Mouse (Mus musculus): ENCODE data around the gene Foxl2. TPM values are rescaled to one million over a fixed set of nuclear protein-coding genes. Genes with fewer than 3 reads are reported as not detected.

Gene Foxl2
- polyA plus RNA-seq, 1 experiment from 2014 or later = not detected

GRCm38 (mm10) chr9:98974898-98975297 lies 19.8 kb downstream of the Foxl2 start:
- Histone ChIP-seq H3K4me2 (no peak overlapping the region), H3K4me3 (ENCODE audit: low read depth, low read length) (no peak overlapping the region), H3K9me3 (replicated peaks; ENCODE audit: control insufficient read depth, low read length) (no peaks in the 10 kb centered on the region), H3K36me3 (ENCODE audit: control insufficient read depth, insufficient read depth, low read length) (no peaks in the 10 kb centered on the region), H3K27me3 (ENCODE audit: control insufficient read depth, insufficient read depth, low read length) (peaks cover 61% of the 10 kb centered on the region), H3K4me1 (ENCODE audit: control insufficient read depth, insufficient read depth, low read length) (no peaks in the 10 kb centered on the region), H3K27ac (ENCODE audit: low read depth, low read length) (no peak overlapping the region), H3K9ac (ENCODE audit: low read depth, low read length) (no peak overlapping the region)
- no peak for ATAC-seq (replicated peaks; ENCODE audit: insufficient number of reproducible peaks, low FRiP score, low TSS enrichment)
- 36% methylated on average over 2 of the region's 2 CpGs for WGBS (ENCODE audit: insufficient replicate concordance)

DNA sequence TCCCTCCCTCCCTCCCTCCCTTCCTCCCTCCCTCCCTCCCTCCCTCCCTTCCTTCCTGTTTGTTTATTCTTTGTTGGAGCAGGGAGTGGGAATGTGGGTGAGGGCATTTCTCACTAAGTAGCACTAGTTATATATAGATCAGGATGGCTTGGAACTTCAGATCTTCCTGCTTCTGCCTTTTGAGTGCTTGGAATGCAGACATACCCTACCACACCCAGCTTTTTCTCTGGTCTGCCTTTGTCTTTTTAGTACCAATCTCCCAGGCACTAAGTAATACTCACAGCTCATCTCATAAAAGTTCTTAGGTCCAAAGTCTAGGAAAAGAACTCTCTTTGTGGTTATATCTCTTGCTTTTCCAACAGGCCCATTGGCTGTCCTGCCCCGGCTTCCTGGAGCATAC lies 21.0 kb downstream of the Foxl2 start:
- Histone ChIP-seq H3K9me3 (replicated peaks; ENCODE audit: control insufficient read depth, low read length) (no peaks in the 10 kb centered on the region), H3K27ac (ENCODE audit: low read depth, low read length) (no peak overlapping the region), H3K4me1 (ENCODE audit: control insufficient read depth, insufficient read depth, low read length) (no peaks in the 10 kb centered on the region), H3K4me2 (no peak overlapping the region), H3K27me3 (ENCODE audit: control insufficient read depth, insufficient read depth, low read length) (peaks cover 49% of the 10 kb centered on the region), H3K9ac (ENCODE audit: low read depth, low read length) (no peak overlapping the region), H3K4me3 (ENCODE audit: low read depth, low read length) (no peak overlapping the region), H3K36me3 (ENCODE audit: control insufficient read depth, insufficient read depth, low read length) (no peaks in the 10 kb centered on the region)
- ATAC-seq (replicated peaks; ENCODE audit: insufficient number of reproducible peaks, low FRiP score, low TSS enrichment) = no peak
- WGBS (ENCODE audit: insufficient replicate concordance) = 82% methylated on average over 1 of the region's 1 CpGs

- H3K9me3 ChIP-seq (replicated peaks; ENCODE audit: control insufficient read depth, low read length) = no peaks in the 10 kb centered on the region
- no peak for ATAC-seq (replicated peaks; ENCODE audit: insufficient number of reproducible peaks, low FRiP score, low TSS enrichment)
- H3K4me1 ChIP-seq (ENCODE audit: control insufficient read depth, insufficient read depth, low read length) = no peaks in the 10 kb centered on the region
- WGBS (ENCODE audit: insufficient replicate concordance) = 44% methylated on average over 5 of the region's 5 CpGs
- H3K4me3 ChIP-seq (ENCODE audit: low read depth, low read length) = no peak overlapping the region
- H3K4me2 ChIP-seq = no peak overlapping the region
- no peaks in the 10 kb centered on the region for H3K36me3 ChIP-seq (ENCODE audit: control insufficient read depth, insufficient read depth, low read length)
- peaks cover 45% of the 10 kb centered on the region for H3K27me3 ChIP-seq (ENCODE audit: control insufficient read depth, insufficient read depth, low read length)
- no peak overlapping the region for H3K27ac ChIP-seq (ENCODE audit: low read depth, low read length)
- H3K9ac ChIP-seq (ENCODE audit: low read depth, low read length) = no peak overlapping the region
Observed at GRCm38 (mm10) chr9:98976520-98976919, 21.4 kb downstream of the Foxl2 start.

DNA sequence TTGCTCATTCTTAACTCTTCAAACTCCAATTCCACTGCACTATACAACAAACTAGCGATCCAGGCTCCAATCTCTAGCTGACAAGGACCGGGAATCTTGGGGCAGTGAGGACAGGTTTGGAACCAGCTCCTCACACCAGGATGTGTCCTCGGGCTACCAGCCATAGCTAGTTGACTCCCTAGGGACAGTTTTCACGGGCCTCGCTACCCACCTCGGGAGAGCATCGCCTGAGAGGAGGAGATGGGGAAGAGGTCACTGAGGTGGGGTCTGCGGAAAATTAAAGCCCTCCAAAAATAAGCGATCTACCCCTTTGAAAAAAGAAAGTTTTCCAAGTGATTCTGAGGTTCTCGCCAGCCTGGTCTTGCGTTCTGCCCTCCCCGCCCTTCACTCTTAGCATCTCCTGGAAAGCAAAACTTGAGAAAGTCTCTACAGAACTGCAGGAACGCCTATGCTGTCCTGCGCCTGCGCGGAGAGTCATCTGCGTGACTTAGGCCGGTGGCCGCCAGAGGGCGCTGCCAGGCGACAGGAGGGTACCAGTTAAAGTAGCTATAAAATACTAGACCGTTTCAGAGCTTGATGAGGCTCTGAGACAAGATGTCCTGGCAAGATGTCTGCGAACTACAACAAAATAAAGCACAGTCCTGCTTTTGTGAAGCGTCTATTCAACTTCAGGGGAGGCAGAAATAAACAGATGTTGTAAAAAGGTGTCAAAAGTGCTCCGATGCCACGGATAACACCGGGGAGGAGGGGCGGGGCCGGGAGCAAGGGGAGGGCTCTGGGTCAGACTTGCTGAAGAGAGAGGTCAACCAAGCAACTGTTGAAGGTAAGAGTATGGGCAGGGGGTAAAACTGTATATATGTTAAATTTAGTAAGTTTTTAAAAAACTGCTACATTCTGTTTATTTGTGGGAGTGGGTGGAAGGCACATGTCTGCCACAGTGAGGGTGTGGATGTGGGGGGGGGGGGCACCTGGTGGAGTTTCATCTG lies 24.6 kb downstream of the Foxl2 start:
- peaks cover 21% of the 10 kb centered on the region for H3K27me3 ChIP-seq (ENCODE audit: control insufficient read depth, insufficient read depth, low read length)
- peak overlapping the region; percentile 56 for H3K4me2 ChIP-seq
- H3K27ac ChIP-seq (ENCODE audit: low read depth, low read length) = no peak overlapping the region
- WGBS (ENCODE audit: insufficient replicate concordance) = 6% methylated on average over 29 of the region's 29 CpGs
- H3K36me3 ChIP-seq (ENCODE audit: control insufficient read depth, insufficient read depth, low read length) = no peaks in the 10 kb centered on the region
- H3K9ac ChIP-seq (ENCODE audit: low read depth, low read length) = no peak overlapping the region
- no peak for ATAC-seq (replicated peaks; ENCODE audit: insufficient number of reproducible peaks, low FRiP score, low TSS enrichment)
- peak overlapping the region; percentile 35 for H3K4me3 ChIP-seq (ENCODE audit: low read depth, low read length)
- H3K4me1 ChIP-seq (ENCODE audit: control insufficient read depth, insufficient read depth, low read length) = no peaks in the 10 kb centered on the region
- H3K9me3 ChIP-seq (replicated peaks; ENCODE audit: control insufficient read depth, low read length) = no peaks in the 10 kb centered on the region

- no peaks in the 10 kb centered on the region for H3K36me3 ChIP-seq (ENCODE audit: control insufficient read depth, insufficient read depth, low read length)
- H3K9me3 ChIP-seq (replicated peaks; ENCODE audit: control insufficient read depth, low read length) = no peaks in the 10 kb centered on the region
- peak within 1 kb of the TSS; percentile 84 for H3K4me3 ChIP-seq (ENCODE audit: low read depth, low read length)
- H3K27me3 ChIP-seq (ENCODE audit: control insufficient read depth, insufficient read depth, low read length) = 0 out of 2 replicates have a peak, but pooled peaks cover 4% of the 10 kb centered on the region
- H3K4me1 ChIP-seq (ENCODE audit: control insufficient read depth, insufficient read depth, low read length) = 0 out of 2 replicates have a peak, but pooled peaks cover 4% of the 10 kb centered on the region
- peak; percentile 98 for ATAC-seq (replicated peaks; ENCODE audit: insufficient number of reproducible peaks, low FRiP score, low TSS enrichment)
- H3K4me2 ChIP-seq = peak within 1 kb of the TSS; percentile 89
- peak within 1 kb of the TSS; percentile 85 for H3K9ac ChIP-seq (ENCODE audit: low read depth, low read length)
- peak within 1 kb of the TSS; percentile 68 for H3K27ac ChIP-seq (ENCODE audit: low read depth, low read length)
- 2% methylated on average over 45 of the region's 45 CpGs for WGBS (ENCODE audit: insufficient replicate concordance)
Observed at GRCm38 (mm10) chr9:98985800-98986475, 30.9 kb downstream of the Foxl2 start, which contains the start of gene Faim. Faim (plus strand) TSS chr9:98986373.

- Histone ChIP-seq H3K9ac (ENCODE audit: low read depth, low read length) (peak overlapping the region; percentile 85), H3K4me2 (peak overlapping the region; percentile 89), H3K4me3 (ENCODE audit: low read depth, low read length) (peak overlapping the region; percentile 84), H3K27me3 (ENCODE audit: control insufficient read depth, insufficient read depth, low read length) (0 out of 2 replicates have a peak, but pooled peaks cover 4% of the 10 kb centered on the region), H3K36me3 (ENCODE audit: control insufficient read depth, insufficient read depth, low read length) (no peaks in the 10 kb centered on the region), H3K4me1 (ENCODE audit: control insufficient read depth, insufficient read depth, low read length) (0 out of 2 replicates have a peak, but pooled peaks cover 4% of the 10 kb centered on the region), H3K27ac (ENCODE audit: low read depth, low read length) (no peak overlapping the region; the same call in 1 of the 2 replicates), H3K9me3 (replicated peaks; ENCODE audit: control insufficient read depth, low read length) (no peaks in the 10 kb centered on the region)
- peak; percentile 36 for ATAC-seq (replicated peaks; ENCODE audit: insufficient number of reproducible peaks, low FRiP score, low TSS enrichment)
- under 1% methylated on average over 49 of the region's 50 CpGs for WGBS (ENCODE audit: insufficient replicate concordance)
Observed at GRCm38 (mm10) chr9:98986476-98987096, 31.5 kb downstream of the Foxl2 start.

GRCm38 (mm10) chr9:98987131-98987530 lies 32.0 kb downstream of the Foxl2 start:
- no peak overlapping the region; the same call in 1 of the 2 replicates for H3K9ac ChIP-seq (ENCODE audit: low read depth, low read length)
- H3K27ac ChIP-seq (ENCODE audit: low read depth, low read length) = no peak overlapping the region
- no peaks in the 10 kb centered on the region for H3K9me3 ChIP-seq (replicated peaks; ENCODE audit: control insufficient read depth, low read length)
- H3K36me3 ChIP-seq (ENCODE audit: control insufficient read depth, insufficient read depth, low read length) = no peaks in the 10 kb centered on the region; the same call in 1 of the 2 replicates
- WGBS (ENCODE audit: insufficient replicate concordance) = 42% methylated on average over 9 of the region's 9 CpGs
- peak overlapping the region; percentile 89 for H3K4me2 ChIP-seq
- no peak for ATAC-seq (replicated peaks; ENCODE audit: insufficient number of reproducible peaks, low FRiP score, low TSS enrichment)
- H3K27me3 ChIP-seq (ENCODE audit: control insufficient read depth, insufficient read depth, low read length) = 0 out of 2 replicates have a peak, but pooled peaks cover 4% of the 10 kb centered on the region
- peak overlapping the region; percentile 84 for H3K4me3 ChIP-seq (ENCODE audit: low read depth, low read length)
- 0 out of 2 replicates have a peak, but pooled peaks cover 4% of the 10 kb centered on the region for H3K4me1 ChIP-seq (ENCODE audit: control insufficient read depth, insufficient read depth, low read length)

- WGBS (ENCODE audit: insufficient replicate concordance) = 92% methylated on average over 4 of the region's 4 CpGs
- H3K4me1 ChIP-seq (ENCODE audit: control insufficient read depth, insufficient read depth, low read length) = no peaks in the 10 kb centered on the region
Observed at GRCm38 (mm10) chr9:98994103-98994502, 39.0 kb downstream of the Foxl2 start.

More at GRCm38 (mm10) chr9:98994103-98994502, 39.0 kb downstream of the Foxl2 start:
- Histone ChIP-seq H3K9me3 (replicated peaks; ENCODE audit: control insufficient read depth, low read length) (no peaks in the 10 kb centered on the region), H3K4me3 (ENCODE audit: low read depth, low read length) (no peak overlapping the region), H3K36me3 (ENCODE audit: control insufficient read depth, insufficient read depth, low read length) (peaks cover 2% of the 10 kb centered on the region; the same call in 1 of the 2 replicates), H3K9ac (ENCODE audit: low read depth, low read length) (no peak overlapping the region), H3K4me2 (no peak overlapping the region), H3K27me3 (ENCODE audit: control insufficient read depth, insufficient read depth, low read length) (no peaks in the 10 kb centered on the region), H3K27ac (ENCODE audit: low read depth, low read length) (no peak overlapping the region)
- no peak for ATAC-seq (replicated peaks; ENCODE audit: insufficient number of reproducible peaks, low FRiP score, low TSS enrichment)
